In genomic region chr12:84299265-84299664, GRCm38 (mm10) we compare ENCODE assay signal across 21 mouse cellular contexts. TPM values are rescaled to one million over a fixed set of nuclear protein-coding genes. Genes with fewer than 3 reads are reported as not detected.
DNase-seq lines count a peak whose midpoint lies in the region; ATAC-seq and TF ChIP-seq lines count a peak whose summit lies in the region.
"Had no signal": no experiment of that assay in that cellular context is flagged by ENCODE, and none has a peak within 500 bp of the region (broad histone marks: within the 10 kb centered on the region; RNA-seq: fewer than 3 reads in every experiment).

No protein-coding gene starts in this region.

- intact Hi-C loops in left cerebral cortex, postnatal 4 days (cut with DNase I), result no loop called here

- no peaks in the 10 kb centered on the region for H3K27me3 ChIP-seq in liver, embryonic 13.5 days
- no peaks in the 10 kb centered on the region for H3K27me3 ChIP-seq in liver, postnatal 0 days (ENCODE audit: insufficient read depth, low read length)
- H3K27me3 ChIP-seq: CH12.LX; embryonic facial prominence, embryonic 12.5 days; forebrain, embryonic 13.5 days; heart, embryonic 12.5 days; hindbrain, embryonic 15.5 days; Patski had no signal

- peak; percentile 73 for TF ChIP-seq EP300 in liver, postnatal 0 days (IDR thresholded peaks at IDR 0.05; ENCODE audit: low read depth)

- no peak overlapping the region for H3K4me2 ChIP-seq in liver, embryonic 13.5 days
- H3K4me2 ChIP-seq in liver, postnatal 0 days (ENCODE audit: low read depth, low read length), result no peak overlapping the region
- H3K4me2 ChIP-seq: embryonic facial prominence, embryonic 12.5 days; forebrain, embryonic 13.5 days; heart, embryonic 12.5 days; hindbrain, embryonic 15.5 days had no signal

- DNase-seq in c-Kit-positive CD71-positive TER-119-negative erythroid progenitor cells, embryonic 14.5 days (ENCODE audit: low read depth), result peak; percentile 49
- DNase-seq in liver, embryonic 13.5 days, result peak; percentile 40
- no peak for DNase-seq in liver, postnatal 0 days
- DNase-seq in left cerebral cortex, postnatal 4 days, result no peak
- no peak for DNase-seq in adrenal gland, postnatal 14 days
- DNase-seq in kidney, adult 18-20 months, result no peak
- DNase-seq: adrenal gland, postnatal 25 days; cerebellum, adult 11-12 months; cerebellum, adult 9-10 months; cerebellum, postnatal 25 days; forebrain, postnatal 0 days; gastrocnemius, postnatal 36 days had no signal

- peak; percentile 95 for ATAC-seq in erythroid progenitor cell, adult 5-6 weeks (replicated peaks; ENCODE audit: low FRiP score, poor library complexity, severe bottlenecking)
- peak; percentile 86 for ATAC-seq in liver, embryonic 13.5 days (ENCODE audit: low read depth)
- ATAC-seq in liver, postnatal 0 days, result peak; percentile 64
- ATAC-seq in frontal cortex, adult (ENCODE audit: low TSS enrichment), result no peak
- ATAC-seq: activated CD4-positive, CD25-positive, alpha-beta regulatory T cell, adult 4 months; forebrain, embryonic 13.5 days; forebrain, postnatal 0 days; Patski had no signal

- TF ChIP-seq CTCF in liver, postnatal 0 days (IDR thresholded peaks at IDR 0.05; ENCODE audit: low read depth), result no peak

- peaks cover 84% of the 10 kb centered on the region for H3K36me3 ChIP-seq in liver, embryonic 13.5 days
- peaks cover 67% of the 10 kb centered on the region for H3K36me3 ChIP-seq in liver, postnatal 0 days (replicated peaks; ENCODE audit: insufficient read depth, low read length)
- H3K36me3 ChIP-seq: embryonic facial prominence, embryonic 12.5 days had no signal

- 76% methylated on average over 2 of the region's 2 CpGs for WGBS in liver, embryonic 13.5 days (ENCODE audit: insufficient replicate concordance)
- WGBS in liver, postnatal 0 days (ENCODE audit: insufficient replicate concordance), result 94% methylated on average over 2 of the region's 2 CpGs

- H3K4me3 ChIP-seq in liver, embryonic 13.5 days (replicated peaks), result no peak overlapping the region
- H3K4me3 ChIP-seq in liver, postnatal 0 days (ENCODE audit: low read depth, low read length), result no peak overlapping the region
- H3K4me3 ChIP-seq: embryonic facial prominence, embryonic 12.5 days; forebrain, embryonic 13.5 days; heart, embryonic 12.5 days; hindbrain, embryonic 15.5 days had no signal

- H3K27ac ChIP-seq in liver, embryonic 13.5 days, result no peak overlapping the region
- no peak overlapping the region for H3K27ac ChIP-seq in liver, postnatal 0 days (ENCODE audit: low read depth)
- H3K27ac ChIP-seq: embryonic facial prominence, embryonic 12.5 days; forebrain, embryonic 13.5 days; hindbrain, embryonic 15.5 days had no signal

- H3K9me3 ChIP-seq in liver, embryonic 13.5 days (replicated peaks), result no peaks in the 10 kb centered on the region
- H3K9me3 ChIP-seq in liver, postnatal 0 days (ENCODE audit: low read length), result no peaks in the 10 kb centered on the region
- H3K9me3 ChIP-seq: embryonic facial prominence, embryonic 12.5 days; forebrain, embryonic 13.5 days; heart, embryonic 12.5 days; hindbrain, embryonic 15.5 days had no signal

- no peak overlapping the region for H3K9ac ChIP-seq in liver, embryonic 13.5 days
- no peak overlapping the region for H3K9ac ChIP-seq in liver, postnatal 0 days (replicated peaks)
- H3K9ac ChIP-seq: embryonic facial prominence, embryonic 12.5 days; forebrain, embryonic 13.5 days; forebrain, postnatal 0 days; heart, embryonic 12.5 days; hindbrain, embryonic 15.5 days had no signal

- H3K4me1 ChIP-seq in liver, embryonic 13.5 days (replicated peaks), result peaks cover 12% of the 10 kb centered on the region
- H3K4me1 ChIP-seq in liver, postnatal 0 days (ENCODE audit: insufficient read depth), result no peaks in the 10 kb centered on the region
- H3K4me1 ChIP-seq: embryonic facial prominence, embryonic 12.5 days; forebrain, embryonic 13.5 days; heart, embryonic 12.5 days; hindbrain, embryonic 15.5 days had no signal

RNA-seq across cellular contexts. Expression of gene Ptgr2, which starts 14.2 kb away (rescaled TPM):
- 8.4 and 12.6 TPM in 2 replicates for total RNA-seq in erythroid progenitor cell, adult 5-6 weeks (2015; ENCODE audit: low replicate concordance)
- total RNA-seq in erythroid progenitor cell, adult 5-6 weeks (2017; ENCODE audit: low replicate concordance), result 29.3 and 32.6 TPM in 2 replicates
- polyA plus RNA-seq in liver, embryonic 13.5 days (2015; fragmentation: Nextera tagmentation; extraction: Ambion mirVana), result 29.3 and 36.5 TPM in 2 replicates
- polyA plus RNA-seq in liver, postnatal 0 days (2015; fragmentation: Nextera tagmentation; extraction: Ambion mirVana), result 28.0 and 30.2 TPM in 2 replicates
- 10 to 100 TPM; 19.1 to 20.5 TPM for total RNA-seq in left cerebral cortex, postnatal 4 days (2021)
- total RNA-seq in adrenal gland, postnatal 14 days (2021), result 132 and 143 TPM in 2 replicates

RNA-seq across cellular contexts. Expression of gene Zfp410, which starts 17.4 kb away (rescaled TPM):
- 54.1 and 72.5 TPM in 2 replicates for total RNA-seq in erythroid progenitor cell, adult 5-6 weeks (2015; ENCODE audit: low replicate concordance)
- 63.2 and 85.4 TPM in 2 replicates for total RNA-seq in erythroid progenitor cell, adult 5-6 weeks (2017; ENCODE audit: low replicate concordance)
- 44.5 and 49.1 TPM in 2 replicates for polyA plus RNA-seq in liver, embryonic 13.5 days (2015; fragmentation: Nextera tagmentation; extraction: Ambion mirVana)
- 19.0 and 22.7 TPM in 2 replicates for polyA plus RNA-seq in liver, postnatal 0 days (2015; fragmentation: Nextera tagmentation; extraction: Ambion mirVana)
- total RNA-seq in left cerebral cortex, postnatal 4 days (2021), result 10 to 100 TPM; 46.4 to 56.3 TPM
- 42.2 and 52.6 TPM in 2 replicates for total RNA-seq in adrenal gland, postnatal 14 days (2021)

Comparison
In these comparisons a context has a peak if more than half of its experiments do, and no peak if none do; other contexts are left out.
1. DNase-seq: peak in c-Kit-positive CD71-positive TER-119-negative erythroid progenitor cells, embryonic 14.5 days (single experiment) and liver, embryonic 13.5 days (single experiment); none in liver, postnatal 0 days (single experiment), left cerebral cortex, postnatal 4 days (single experiment), adrenal gland, postnatal 14 days (single experiment) and kidney, adult 18-20 months (single experiment).